Mouse (Mus musculus): ENCODE results near the gene Cd48.

GRCm38 (mm10) chr1:171674467-171674866, 7.3 kb upstream of the Cd48 start:
- no peak for TF ChIP-seq POLR2A (IDR thresholded peaks at IDR 0.05; ENCODE audit: extremely low read depth, insufficient read depth, low read length)
- TF ChIP-seq CTCF (IDR thresholded peaks at IDR 0.05; ENCODE audit: low read depth, low read length), result no peak

All from liver, adult 2 months (tissue).